Mouse (Mus musculus) lung, postnatal 36 days (tissue): ENCODE results near the gene Hvcn1.
A peak's percentile ranks its signal among the peaks of the same experiment; 100 is the strongest.

Source experiments
- DNase-seq: peaks from one replicate; pipeline ENCODE4 v3.0.0; 2022; ENCODE audit warnings: mixed read lengths

The Hvcn1 gene

GRCm38 (mm10) chr5:122268858-122269604 lies 62.4 kb downstream of the Hvcn1 start:
- DNase-seq, result peak; percentile 66

GRCm38 (mm10) chr5:122272821-122273220 lies 66.2 kb downstream of the Hvcn1 start:
- no peak for DNase-seq

- DNase-seq, result peak; percentile 91
Observed at GRCm38 (mm10) chr5:122274785-122275184, 68.2 kb downstream of the Hvcn1 start.

- DNase-seq, result no peak
Observed at GRCm38 (mm10) chr5:122278946-122279345, 72.3 kb downstream of the Hvcn1 start.

- DNase-seq, result peak; percentile 80
Observed at GRCm38 (mm10) chr5:122279799-122280421, 73.3 kb downstream of the Hvcn1 start.

GRCm38 (mm10) chr5:122280422-122280826 lies 73.8 kb downstream of the Hvcn1 start:
- peak; percentile 72 for DNase-seq

- peak; percentile 74 for DNase-seq
Observed at GRCm38 (mm10) chr5:122280827-122281462, 74.3 kb downstream of the Hvcn1 start.

GRCm38 (mm10) chr5:122283828-122284182 lies 77.2 kb downstream of the Hvcn1 start:
- no peak for DNase-seq

- DNase-seq, result peak; percentile 96
Observed at GRCm38 (mm10) chr5:122284183-122285028, 77.8 kb downstream of the Hvcn1 start, which contains the start of gene Pptc7. Gene Pptc7, plus strand, starts transcription at chr5:122284365.

- DNase-seq, result peak; percentile 48
Observed at GRCm38 (mm10) chr5:122285029-122285766, 78.6 kb downstream of the Hvcn1 start.

GRCm38 (mm10) chr5:122285767-122286150 lies 79.2 kb downstream of the Hvcn1 start:
- DNase-seq, result no peak

GRCm38 (mm10) chr5:122286191-122286590 lies 79.6 kb downstream of the Hvcn1 start:
- no peak for DNase-seq

- no peak for DNase-seq
Observed at GRCm38 (mm10) chr5:122287026-122287425, 80.4 kb downstream of the Hvcn1 start.

GRCm38 (mm10) chr5:122288147-122288811 lies 81.7 kb downstream of the Hvcn1 start:
- peak; percentile 57 for DNase-seq

GRCm38 (mm10) chr5:122291149-122291548 lies 84.5 kb downstream of the Hvcn1 start:
- DNase-seq, result no peak
